Mouse (Mus musculus) ovary, postnatal 10 days (tissue): ENCODE data around the gene Rin2.

Experiments
- DNase-seq: peaks from one replicate; pipeline ENCODE4 v3.0.0; 2022; ENCODE audit warnings: low spot score

Gene Rin2

GRCm38 (mm10) chr2:145862206-145862817, 187.3 kb downstream of the Rin2 start:
- no peak for DNase-seq

GRCm38 (mm10) chr2:145865344-145865743, 190.3 kb downstream of the Rin2 start:
- DNase-seq, result no peak

- no peak for DNase-seq
Measured at GRCm38 (mm10) chr2:145866238-145866637, 191.2 kb downstream of the Rin2 start.

GRCm38 (mm10) chr2:145866695-145867449, 191.9 kb downstream of the Rin2 start:
- DNase-seq, result no peak

- DNase-seq, result no peak
Measured at GRCm38 (mm10) chr2:145871308-145871707, 196.3 kb downstream of the Rin2 start.

GRCm38 (mm10) chr2:145872099-145872498, 197.1 kb downstream of the Rin2 start:
- DNase-seq, result no peak

GRCm38 (mm10) chr2:145873953-145874352, 198.9 kb downstream of the Rin2 start:
- no peak for DNase-seq

GRCm38 (mm10) chr2:145874879-145875482, 200.0 kb downstream of the Rin2 start:
- DNase-seq, result no peak

- DNase-seq, result no peak
Measured at GRCm38 (mm10) chr2:145877191-145877590, 202.2 kb downstream of the Rin2 start.

- no peak for DNase-seq
Measured at GRCm38 (mm10) chr2:145880887-145881747, 206.1 kb downstream of the Rin2 start.

- no peak for DNase-seq
Measured at GRCm38 (mm10) chr2:145881932-145882331, 206.9 kb downstream of the Rin2 start.

GRCm38 (mm10) chr2:145882398-145882797, 207.4 kb downstream of the Rin2 start:
- DNase-seq, result no peak

- no peak for DNase-seq
Measured at GRCm38 (mm10) chr2:145884036-145884912, 209.3 kb downstream of the Rin2 start.

- no peak for DNase-seq
Measured at GRCm38 (mm10) chr2:145884913-145885785, 210.1 kb downstream of the Rin2 start.

- DNase-seq, result no peak
Measured at GRCm38 (mm10) chr2:145887937-145888765, 213.1 kb downstream of the Rin2 start.

GRCm38 (mm10) chr2:145888766-145889480, 213.9 kb downstream of the Rin2 start:
- no peak for DNase-seq

GRCm38 (mm10) chr2:145890571-145890970, 215.6 kb downstream of the Rin2 start:
- DNase-seq, result no peak

- DNase-seq, result no peak
Measured at GRCm38 (mm10) chr2:145893756-145894155, 218.7 kb downstream of the Rin2 start.

GRCm38 (mm10) chr2:145898106-145898505, 223.1 kb downstream of the Rin2 start:
- no peak for DNase-seq
